Mouse (Mus musculus): ENCODE results near the gene Batf3. TPM values are rescaled to one million over a fixed set of nuclear protein-coding genes. Genes with fewer than 3 reads are reported as not detected.
A peak's percentile ranks its signal among the peaks of the same experiment; 100 is the strongest.
"Not testable (repeated sequence)": the region's sequence is repeated elsewhere in the genome, so short reads cannot be mapped to it uniquely, and the experiment has no call there.

Gene Batf3
- total RNA-seq, 2 experiments from 2014 or later = 0.52 to 0.56 TPM

- no peak for DNase-seq
These were observed 34.6 kb downstream of the Batf3 start for GRCm38 (mm10) chr1:191132240-191132639.

- DNase-seq = no peak
These were observed 35.3 kb downstream of the Batf3 start for GRCm38 (mm10) chr1:191132934-191133333.

GRCm38 (mm10) chr1:191135406-191135805 lies 37.8 kb downstream of the Batf3 start:
- no peak for DNase-seq

- no peak for DNase-seq
These were observed 40.8 kb downstream of the Batf3 start for GRCm38 (mm10) chr1:191138436-191138835.

- no peak for DNase-seq
These were observed 41.3 kb downstream of the Batf3 start for GRCm38 (mm10) chr1:191138874-191139495.

GRCm38 (mm10) chr1:191140983-191141382 lies 43.3 kb downstream of the Batf3 start:
- DNase-seq = no peak

- DNase-seq = not testable (repeated sequence)
These were observed 51.8 kb downstream of the Batf3 start for GRCm38 (mm10) chr1:191149489-191149888.

- no peak for DNase-seq
These were observed 53.4 kb downstream of the Batf3 start for GRCm38 (mm10) chr1:191150924-191151605.

- DNase-seq = peak; percentile 33
These were observed 55.4 kb downstream of the Batf3 start for GRCm38 (mm10) chr1:191153052-191153451.

GRCm38 (mm10) chr1:191154314-191154713 lies 56.7 kb downstream of the Batf3 start:
- no peak for DNase-seq

Other genes starting within 250 kb of the Batf3 start
- gene Rps6kc1, start 186.1 kb upstream of the Batf3 start, total RNA-seq (2021) = 10 to 100 TPM; 20.4 to 23.7 TPM
- gene Angel2, start 172.7 kb upstream of the Batf3 start, total RNA-seq (2021) = 10 to 100 TPM; 25.8 to 26.3 TPM
- gene Vash2, start 118.6 kb upstream of the Batf3 start, total RNA-seq (2021) = 10 to 100 TPM; 12.3 to 14.6 TPM
- 10 to 100 TPM; 10.9 to 11.7 TPM for gene Flvcr1, start 71.7 kb upstream of the Batf3 start, total RNA-seq (2021)
- not detected for gene Spata45, start 61.2 kb upstream of the Batf3 start, total RNA-seq (2021)
- 10 to 100 TPM; 14.9 to 19.7 TPM for gene Tatdn3, start 34.9 kb upstream of the Batf3 start, total RNA-seq (2021)
- gene Nsl1, start 34.8 kb upstream of the Batf3 start, total RNA-seq (2021) = 1 to 10 TPM; 1.2 to 2.6 TPM
- gene Fam71a, start 67.0 kb downstream of the Batf3 start, total RNA-seq (2021) = not detected
- gene Atf3, start 120.2 kb downstream of the Batf3 start, total RNA-seq (2021) = 10 to 100 TPM in 1 of 2 experiments, 1 to 10 TPM in 1; 5.0 to 13.4 TPM
- 10 to 100 TPM; 83.8 to 87.2 TPM for gene Nenf, start 220.3 kb downstream of the Batf3 start, total RNA-seq (2021)
- gene Tmem206, start 228.1 kb downstream of the Batf3 start, total RNA-seq (2021) = 1 to 10 TPM; 2.3 to 4.6 TPM